Mouse (Mus musculus): ENCODE data around the gene Utrn. TPM values are rescaled to one million over a fixed set of nuclear protein-coding genes. Genes with fewer than 3 reads are reported as not detected.

The Utrn gene
- total RNA-seq, 2 experiments from 2014 or later = 20.1 to 28.1 TPM

DNA sequence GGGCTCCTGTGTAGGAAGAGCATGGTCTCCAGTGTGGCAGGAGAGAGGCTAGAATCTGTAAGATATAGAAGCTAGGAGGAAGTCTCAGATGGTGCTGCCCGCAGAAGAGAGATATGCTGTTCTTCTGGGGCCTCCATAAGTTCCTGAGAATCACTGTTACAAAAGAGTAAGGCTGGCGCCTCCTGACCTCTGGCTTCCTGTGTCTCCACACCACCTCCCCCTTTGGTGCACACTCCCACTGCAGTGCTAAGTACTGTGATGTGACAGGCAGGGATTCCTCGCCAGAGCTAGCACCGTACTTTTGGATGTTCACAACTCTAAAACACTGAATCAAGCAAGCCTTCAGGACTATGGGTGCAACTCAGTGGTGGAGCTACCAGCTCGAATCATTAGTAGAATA, 140.1 kb downstream of the Utrn start:
- intact Hi-C loops (cut with DNase I) = no loop called here

DNA sequence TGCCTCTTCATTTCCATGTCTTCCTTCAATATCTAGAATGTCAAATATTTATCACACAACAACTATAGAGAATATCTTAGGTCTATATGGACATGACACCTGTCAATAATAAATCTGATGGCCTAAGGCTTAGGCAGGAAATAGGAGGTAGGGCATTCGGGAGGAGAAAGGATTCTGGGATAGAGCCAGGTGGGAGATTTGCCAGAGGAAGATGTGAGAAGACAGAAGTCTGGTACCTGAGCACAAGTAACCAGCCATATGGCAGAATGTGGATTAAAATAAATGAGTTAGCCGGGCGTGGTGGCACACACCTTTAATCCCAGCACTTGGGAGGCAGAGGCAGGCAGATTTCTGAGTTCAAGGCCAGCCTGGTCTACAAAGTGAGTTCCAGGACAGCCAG, 141.3 kb downstream of the Utrn start:
- no peak for DNase-seq
- intact Hi-C loops (cut with DNase I) = no loop called here
- Histone ChIP-seq H3K4me3 (no peak overlapping the region), H3K27ac (no peak overlapping the region)
- no peak for TF ChIP-seq CTCF (IDR thresholded peaks at IDR 0.05)

More for the DNA sequence above, 140.1 kb downstream of the Utrn start:
- DNase-seq = no peak
- no peak overlapping the region for H3K4me3 ChIP-seq
- no peak overlapping the region for H3K27ac ChIP-seq
- TF ChIP-seq CTCF (IDR thresholded peaks at IDR 0.05) = no peak

DNA sequence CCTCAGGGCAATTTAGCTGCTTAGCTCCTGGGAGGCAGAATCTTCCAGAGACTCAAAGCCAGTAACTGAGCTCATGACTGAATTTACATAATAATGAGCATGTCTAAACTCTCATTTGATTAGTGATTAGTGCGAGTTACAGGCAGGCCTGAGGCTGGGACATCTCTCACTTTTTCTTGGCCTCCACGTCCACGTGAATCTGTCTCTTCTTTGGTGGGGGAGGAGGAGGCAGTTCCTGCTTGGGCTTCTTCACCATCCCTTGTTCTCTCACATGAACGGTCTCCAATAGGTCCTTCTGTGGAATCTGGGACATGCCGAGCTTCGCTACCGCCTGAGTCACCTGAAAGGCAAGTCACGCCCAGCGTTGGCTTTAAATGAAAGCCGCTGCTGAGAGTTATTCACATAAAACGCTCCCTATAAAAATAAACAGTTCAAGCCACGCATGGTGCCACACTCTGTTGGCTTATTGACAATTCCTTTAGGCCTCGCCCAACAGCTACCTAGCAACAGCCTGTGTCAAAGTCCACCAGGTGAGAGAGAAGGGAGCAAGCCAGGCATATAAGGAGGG, 143.0 kb downstream of the Utrn start:
- no peak overlapping the region for H3K4me3 ChIP-seq
- intact Hi-C loops (cut with DNase I) = no loop called here
- no peak for TF ChIP-seq CTCF (IDR thresholded peaks at IDR 0.05)
- H3K27ac ChIP-seq = no peak overlapping the region
- no peak for DNase-seq

DNA sequence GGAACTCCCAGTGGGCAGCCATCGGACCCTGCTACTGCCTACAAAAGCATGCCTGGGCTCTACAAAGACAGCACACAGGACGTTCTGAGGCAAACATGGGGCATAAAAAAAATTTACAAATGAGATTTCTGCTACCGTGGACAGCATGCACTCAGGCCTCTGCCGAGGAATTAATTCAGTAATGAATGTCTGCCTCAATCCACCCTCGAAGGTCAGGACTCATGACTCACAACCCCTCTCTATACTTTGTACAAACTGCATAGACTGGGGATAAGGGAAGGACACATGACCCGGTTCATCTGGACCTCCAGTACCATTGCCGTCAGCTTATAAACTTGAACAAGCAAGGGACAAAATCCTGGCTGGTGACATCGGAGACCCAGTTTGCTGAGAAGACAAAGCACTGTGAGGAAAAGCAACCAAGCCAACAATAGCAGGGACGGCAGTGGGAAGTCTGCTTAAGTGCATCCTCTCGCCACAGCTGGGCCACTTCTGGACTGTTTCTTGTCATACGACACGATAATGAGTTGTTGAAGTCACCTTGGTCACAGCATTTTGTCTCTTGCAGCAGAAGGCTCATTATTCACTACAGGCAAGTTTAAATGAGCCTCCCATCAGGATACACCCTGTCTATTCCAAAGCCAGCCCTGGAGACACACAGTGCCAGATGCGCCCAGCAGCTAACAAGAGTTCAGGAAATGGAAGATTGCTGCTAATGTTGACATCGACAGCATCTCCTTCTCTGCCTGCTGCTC, 144.7 kb downstream of the Utrn start:
- intact Hi-C loops (cut with DNase I) = no loop called here
- DNase-seq = no peak
- no peak overlapping the region for H3K4me3 ChIP-seq
- no peak for TF ChIP-seq CTCF (IDR thresholded peaks at IDR 0.05)
- no peak overlapping the region for H3K27ac ChIP-seq

DNA sequence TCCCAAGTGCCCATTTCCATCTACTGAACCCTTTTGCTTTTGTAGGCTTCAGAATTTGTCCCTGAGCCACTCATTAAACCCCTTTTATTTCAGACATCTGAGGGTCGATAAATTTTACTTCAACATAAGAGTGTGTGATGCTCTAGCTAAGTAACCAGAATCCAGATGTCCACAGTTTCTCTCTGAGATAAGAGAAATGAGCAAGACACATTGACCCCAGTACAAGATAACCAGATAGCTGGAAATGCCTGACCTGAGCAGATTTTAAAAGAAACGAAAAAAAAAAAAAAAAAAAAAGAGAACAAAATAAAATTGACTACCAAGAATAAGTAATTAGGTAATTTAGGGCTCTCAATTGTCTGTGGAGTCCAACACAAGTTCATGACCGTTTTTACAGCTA, 145.9 kb downstream of the Utrn start:
- TF ChIP-seq CTCF (IDR thresholded peaks at IDR 0.05) = no peak
- intact Hi-C loops (cut with DNase I) = no loop called here
- H3K4me3 ChIP-seq = no peak overlapping the region
- no peak overlapping the region for H3K27ac ChIP-seq
- no peak for DNase-seq

DNA sequence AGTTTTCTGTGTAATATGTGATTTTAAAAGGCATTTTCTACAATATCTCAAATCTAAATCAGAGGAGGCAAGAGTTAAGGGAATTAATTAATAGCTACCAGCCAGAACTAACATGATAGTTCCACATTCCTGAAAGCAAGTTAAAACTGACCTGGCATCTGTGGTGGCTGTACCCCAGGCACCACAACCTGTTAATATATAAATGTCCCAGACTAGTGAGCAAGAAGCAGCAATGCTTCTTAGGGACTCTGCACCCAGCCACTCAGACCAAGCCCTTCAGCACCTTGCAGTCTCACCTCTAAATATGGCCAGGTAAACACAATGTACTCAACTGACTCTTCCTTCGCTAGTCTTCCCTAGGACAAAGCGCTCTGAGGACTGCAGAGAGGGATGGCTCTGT, 147.1 kb downstream of the Utrn start:
- DNase-seq = no peak
- intact Hi-C loops (cut with DNase I) = no loop called here

DNA sequence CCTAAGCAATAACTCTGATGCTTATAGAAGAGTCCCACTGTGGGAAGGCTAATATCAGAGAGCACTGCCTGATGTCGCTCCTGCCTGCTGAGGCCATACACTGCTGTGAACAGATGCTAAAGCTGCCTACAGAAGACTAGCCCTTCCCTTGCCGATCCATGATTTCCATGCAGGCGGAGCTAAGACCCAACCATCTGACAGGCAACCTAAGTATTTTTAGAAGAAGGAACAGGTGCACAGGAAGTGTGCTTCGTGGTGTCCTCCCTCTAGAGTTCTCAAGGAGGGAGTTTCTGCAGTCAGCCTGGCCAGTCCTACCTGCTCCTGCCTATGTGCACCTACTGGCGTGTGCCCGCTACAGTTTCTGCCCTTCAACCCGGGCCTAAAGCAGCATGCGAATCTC, 150.8 kb downstream of the Utrn start:
- Histone ChIP-seq H3K4me3 (no peak overlapping the region), H3K27ac (no peak overlapping the region)
- intact Hi-C loops (cut with DNase I) = no loop called here
- no peak for DNase-seq
- no peak for TF ChIP-seq CTCF (IDR thresholded peaks at IDR 0.05)

More for the DNA sequence above, 147.1 kb downstream of the Utrn start:
- TF ChIP-seq CTCF (IDR thresholded peaks at IDR 0.05) = no peak
- Histone ChIP-seq H3K27ac (no peak overlapping the region), H3K4me3 (no peak overlapping the region)

DNA sequence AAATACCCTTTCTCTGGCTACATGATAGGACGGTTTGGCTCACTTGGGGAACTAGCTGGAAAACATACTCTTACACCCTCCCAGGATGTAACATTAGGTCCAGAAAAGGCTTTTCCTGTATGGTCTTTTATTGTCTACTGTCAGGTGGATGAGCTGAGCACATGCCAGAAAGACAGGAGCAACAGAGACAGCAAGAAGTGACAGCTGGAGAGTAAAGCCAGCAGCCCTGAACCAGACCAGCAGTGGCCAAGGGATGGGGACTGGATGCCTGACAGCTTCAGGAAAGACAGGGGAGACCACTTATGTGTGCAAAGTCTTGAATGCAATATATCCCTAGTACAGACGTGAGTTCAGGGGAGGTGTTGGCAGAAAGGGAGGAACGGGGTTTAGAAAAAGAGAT, 151.8 kb downstream of the Utrn start:
- TF ChIP-seq CTCF (IDR thresholded peaks at IDR 0.05) = no peak
- intact Hi-C loops (cut with DNase I) = no loop called here
- no peak for DNase-seq
- no peak overlapping the region for H3K27ac ChIP-seq
- no peak overlapping the region for H3K4me3 ChIP-seq

DNA sequence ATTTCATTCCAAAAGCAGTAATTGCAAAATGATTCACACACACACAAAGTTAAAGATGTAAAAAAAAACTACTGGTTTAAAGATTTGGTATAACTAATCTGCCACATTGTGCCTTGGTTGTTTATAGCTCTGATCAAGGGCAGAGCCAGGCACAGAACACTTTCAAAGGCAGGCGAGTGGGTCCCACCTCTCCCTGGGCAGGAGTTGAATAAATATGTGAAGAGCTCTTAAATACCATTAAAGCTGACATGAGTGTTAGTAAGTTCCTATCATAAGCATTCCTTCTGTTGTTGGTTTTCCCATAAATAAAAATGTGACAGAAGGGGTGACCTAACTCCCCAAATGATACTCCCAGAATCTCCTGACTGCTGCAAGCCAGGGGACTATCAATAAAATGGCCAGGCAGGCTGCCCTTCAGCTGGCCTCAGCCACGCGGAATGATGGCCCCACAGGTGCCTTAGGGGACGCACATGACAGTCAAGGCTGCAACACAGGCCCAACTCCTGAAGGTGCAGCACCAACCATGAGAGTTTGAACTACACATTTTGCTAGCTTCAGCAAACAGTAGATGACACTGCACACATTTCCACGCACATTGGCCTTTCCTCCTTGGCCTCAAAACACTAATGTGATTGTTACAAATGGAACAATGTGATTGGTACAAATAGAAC, 152.4 kb downstream of the Utrn start:
- intact Hi-C loops (cut with DNase I) = no loop called here
- Histone ChIP-seq H3K27ac (no peak overlapping the region), H3K4me3 (no peak overlapping the region)
- no peak for TF ChIP-seq CTCF (IDR thresholded peaks at IDR 0.05)
- DNase-seq = no peak

DNA sequence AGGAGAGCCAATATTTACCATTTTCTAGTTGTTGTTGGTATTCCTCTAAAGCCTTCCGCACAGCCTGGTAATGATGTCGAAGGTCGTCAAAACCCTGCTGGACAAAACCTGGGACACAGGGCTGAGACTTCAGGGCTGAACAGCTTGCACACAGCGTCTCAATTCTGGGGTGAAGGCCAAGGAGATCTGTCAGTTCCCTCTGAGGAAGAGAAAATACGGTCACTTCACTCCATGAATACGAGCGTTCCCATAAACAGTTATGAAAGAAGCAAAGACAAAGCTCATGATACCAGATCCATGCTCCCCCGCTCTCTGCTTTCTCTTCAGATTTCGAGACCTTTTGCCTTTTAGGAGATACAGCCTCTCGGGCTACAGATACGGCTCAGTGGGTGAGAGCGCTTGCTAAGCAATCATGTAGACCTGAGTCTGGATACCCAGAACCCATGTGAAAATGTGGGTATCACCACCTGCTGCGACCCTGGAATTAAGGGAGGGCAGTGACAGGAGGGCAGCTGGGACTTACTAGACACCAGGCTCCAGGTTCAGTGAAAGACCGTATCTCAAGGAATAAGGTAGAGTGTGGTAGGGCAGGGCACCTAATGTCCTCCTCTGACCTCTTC, 155.8 kb downstream of the Utrn start:
- no peak for DNase-seq
- no peak overlapping the region for H3K27ac ChIP-seq
- intact Hi-C loops (cut with DNase I) = no loop called here
- H3K4me3 ChIP-seq = no peak overlapping the region
- TF ChIP-seq CTCF (IDR thresholded peaks at IDR 0.05) = no peak

DNA sequence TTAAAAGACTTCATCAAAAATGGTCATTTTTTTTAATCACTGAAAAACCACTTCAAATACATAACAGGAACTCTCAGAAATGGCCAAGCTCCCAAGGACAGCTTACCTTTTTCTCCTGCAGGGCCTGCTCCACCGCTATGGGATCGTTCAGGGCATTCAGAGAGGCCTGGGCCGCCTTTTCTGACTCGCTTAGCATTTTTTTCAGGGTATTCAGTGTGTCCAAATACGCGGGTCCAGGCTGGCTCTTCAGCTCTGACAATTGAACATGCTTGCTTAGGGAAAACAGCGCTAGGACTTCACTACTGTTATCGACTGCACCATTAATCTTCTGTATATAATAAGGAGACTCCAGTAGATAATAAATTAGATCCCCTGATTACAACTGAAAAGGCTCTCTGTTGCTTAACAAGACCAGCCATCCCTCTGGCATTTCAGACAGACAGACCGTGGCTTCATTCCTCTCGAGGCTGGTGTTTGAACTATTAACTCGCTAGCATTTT, 157.8 kb downstream of the Utrn start:
- no peak for TF ChIP-seq CTCF (IDR thresholded peaks at IDR 0.05)
- H3K4me3 ChIP-seq = no peak overlapping the region
- DNase-seq = no peak
- intact Hi-C loops (cut with DNase I) = no loop called here
- H3K27ac ChIP-seq = no peak overlapping the region

DNA sequence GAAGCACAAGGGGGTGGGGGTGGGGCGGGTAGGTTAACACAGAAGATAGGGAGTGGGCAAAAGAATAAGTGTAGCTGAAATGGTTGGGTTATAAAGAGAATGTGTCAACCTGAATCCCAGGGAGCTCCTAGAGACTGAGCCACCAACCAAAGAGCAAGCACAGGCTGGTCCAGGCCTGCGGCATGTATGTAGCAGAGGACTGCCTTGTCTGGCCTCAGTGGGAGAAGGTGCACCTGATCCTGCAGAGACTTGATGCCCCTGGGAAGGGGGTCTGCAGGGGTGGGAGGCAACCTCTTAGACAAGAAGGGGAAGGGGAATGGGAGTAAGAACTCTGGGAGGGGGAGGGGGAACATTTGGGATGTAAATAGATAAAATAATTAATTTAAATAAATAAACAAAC, 162.6 kb downstream of the Utrn start:
- intact Hi-C loops (cut with DNase I) = no loop called here
- DNase-seq = no peak
- TF ChIP-seq CTCF (IDR thresholded peaks at IDR 0.05) = no peak
- H3K27ac ChIP-seq = no peak overlapping the region
- no peak overlapping the region for H3K4me3 ChIP-seq

DNA sequence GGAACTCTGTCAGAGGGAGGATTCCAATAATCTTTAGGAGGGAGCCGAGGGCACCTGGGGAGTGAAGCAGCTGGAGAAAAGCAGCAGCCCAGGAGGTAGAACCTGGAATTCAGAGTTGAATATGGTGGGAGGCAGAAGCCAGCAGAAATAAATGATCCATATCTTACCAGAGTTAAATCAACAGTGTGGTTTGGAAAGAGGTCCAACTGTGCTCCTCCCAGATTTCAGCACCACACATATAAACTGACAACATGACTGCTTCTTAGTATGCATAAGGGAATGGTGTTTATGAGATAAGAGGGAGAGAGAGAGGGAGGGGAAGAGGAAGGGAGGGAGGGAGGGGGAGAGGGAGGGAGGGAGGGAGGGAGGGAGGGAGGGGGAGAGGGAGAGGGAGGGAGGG, 163.2 kb downstream of the Utrn start:
- DNase-seq = no peak
- TF ChIP-seq CTCF (IDR thresholded peaks at IDR 0.05) = no peak
- intact Hi-C loops (cut with DNase I) = no loop called here
- Histone ChIP-seq H3K27ac (no peak overlapping the region), H3K4me3 (no peak overlapping the region)

All from gastrocnemius, adult 2 months (tissue).